Mouse (Mus musculus) midbrain, postnatal 0 days (tissue): ENCODE data around the gene Osbpl3. TPM values are rescaled to one million over a fixed set of nuclear protein-coding genes. Genes with fewer than 3 reads are reported as not detected.
A peak's percentile ranks its signal among the peaks of the same experiment; 100 is the strongest.

Source experiments
- ATAC-seq: fragments of 200-750 bp; cut with Nextera tagmentation; 2 replicates; pipeline ENCODE4 v1.8.0; 2017; ENCODE audit warnings: moderate number of reproducible peaks, mild to moderate bottlenecking, moderate TSS enrichment, moderate library complexity; ENCODE audit not compliant: low FRiP score
- DNase-seq: peaks from one replicate; pipeline ENCODE4 v3.0.0-alpha.2; 2015; ENCODE audit warnings: low spot score
- H3K27ac ChIP-seq: fragments of 300-500 bp; sonication (generic); 2 replicates; pipeline ENCODE4 v1.5.1; 2014; ENCODE audit warnings: low read depth, mild to moderate bottlenecking, low read length, mixed read lengths
- H3K27me3 ChIP-seq: fragments of 300-500 bp; sonication (generic); 2 replicates; pipeline ENCODE4 v1.6.1; 2014; ENCODE audit warnings: low read length, control low read depth, mixed read lengths; ENCODE audit not compliant: insufficient read depth
- H3K36me3 ChIP-seq: fragments of 300-500 bp; sonication (generic); 2 replicates; pipeline ENCODE4 v1.6.1; 2014; ENCODE audit warnings: low read length, control low read depth, mixed read lengths; ENCODE audit not compliant: insufficient read depth
- H3K4me1 ChIP-seq: fragments of 300-500 bp; sonication (generic); 2 replicates; pipeline ENCODE4 v1.6.1; 2014; ENCODE audit warnings: mild to moderate bottlenecking, control low read depth, antibody characterized with exemption, low read length, mixed read lengths; ENCODE audit not compliant: insufficient read depth
- H3K4me2 ChIP-seq: fragments of 300-500 bp; sonication (generic); 2 replicates; pipeline ENCODE4 v1.6.1; 2014; ENCODE audit warnings: low read depth, mild to moderate bottlenecking, low read length, mixed read lengths; ENCODE audit not compliant: poor library complexity, severe bottlenecking
- H3K4me3 ChIP-seq: fragments of 300-500 bp; sonication (generic); 2 replicates; pipeline ENCODE4 v1.5.1; 2014; ENCODE audit warnings: low read depth, mild to moderate bottlenecking, low read length, moderate library complexity
- H3K9ac ChIP-seq: fragments of 300-500 bp; sonication (generic); replicated peaks from 2 replicates; pipeline ENCODE4 v1.6.1; 2014; ENCODE audit warnings: mild to moderate bottlenecking, low read length, moderate library complexity, mixed read lengths; ENCODE audit not compliant: poor library complexity, severe bottlenecking
- H3K9me3 ChIP-seq: fragments of 300-500 bp; sonication (generic); 2 replicates; pipeline ENCODE4 v1.6.1; 2016; ENCODE audit warnings: low read length, control low read depth
- CTCF ChIP-seq: IDR thresholded peaks from 2 replicates; pipeline ENCODE4 v1.5.1; 2016; ENCODE audit warnings: antibody characterized with exemption, mild to moderate bottlenecking
- WGBS: fragments of 180-500 bp; shearing (Covaris S2); extraction: QIAGEN DNeasy Blood & Tissue Kit; methylation state at CpG from one replicate; pipeline ENCODE4 v1.1.7; 2014; 5-methylcytosine and 5-hydroxymethylcytosine counted together
- polyA plus RNA-seq: library from polyadenylated mRNA; unstranded; fragments of >200 nt; fragmentation: Nextera tagmentation; extraction: Ambion mirVana; gene quantifications from 2 replicates; pipeline ENCODE4 v1.2.1, GENCODE M21; 2015
- total RNA-seq: library from RNA; depleted of rRNA; stranded (reverse); fragments of >200 nt; gene quantifications from 2 replicates; pipeline ENCODE4 v1.2.3, GENCODE M21; 2014

The Osbpl3 gene
- total and polyA plus RNA-seq, 2 experiments from 2014 or later = 5.5 to 9.5 TPM

DNA sequence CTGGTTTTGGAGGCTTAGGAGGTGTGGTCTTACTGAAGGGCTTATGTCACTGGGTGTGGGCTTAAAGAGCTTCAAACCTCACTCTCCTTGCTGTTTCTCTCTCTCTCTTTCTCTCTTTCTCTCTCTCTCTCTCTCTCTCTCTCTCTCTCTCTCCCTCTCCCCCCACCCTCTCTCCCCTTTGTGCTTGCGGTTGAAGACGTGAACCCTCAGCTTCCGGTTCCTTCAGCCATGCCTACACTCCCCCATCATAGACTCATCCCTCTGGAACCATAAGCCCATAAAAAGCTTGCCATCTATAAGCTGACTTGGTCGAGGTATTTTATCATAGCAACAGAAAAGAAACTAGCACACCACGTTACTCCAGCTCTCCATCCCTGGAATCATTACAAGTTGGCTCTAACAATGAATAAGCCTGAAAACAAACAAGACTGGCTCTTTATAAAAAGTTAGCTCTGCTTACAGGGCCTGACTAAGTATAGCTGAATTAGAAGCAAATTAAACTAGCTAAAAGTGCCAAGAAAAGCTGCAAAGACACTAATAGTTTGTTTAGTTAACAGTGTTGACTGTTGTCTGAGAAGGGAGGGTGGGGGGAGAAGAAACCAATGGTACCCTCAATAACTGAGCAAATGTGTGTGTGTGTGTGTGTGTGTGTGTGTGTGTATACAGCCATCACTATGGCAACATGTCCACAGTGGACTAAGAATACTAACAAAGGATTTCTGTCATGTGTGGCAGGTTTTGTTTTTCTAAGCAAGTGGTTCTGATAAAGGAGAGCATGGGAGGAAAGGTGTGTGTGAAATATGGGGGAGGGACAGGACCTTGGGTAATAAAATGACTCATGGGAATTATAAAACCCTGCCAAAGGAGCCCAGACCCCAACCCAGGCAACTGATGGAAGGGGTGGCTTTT is 83.2 kb downstream of the Osbpl3 start:
- H3K4me1 ChIP-seq = no peaks in the 10 kb centered on the region
- no peak overlapping the region for H3K4me2 ChIP-seq
- H3K36me3 ChIP-seq = no peaks in the 10 kb centered on the region
- H3K4me3 ChIP-seq = no peak overlapping the region
- DNase-seq (peak; percentile 37), ATAC-seq (no peak)
- 64% methylated on average over 5 of the region's 5 CpGs for WGBS
- peak overlapping the region; percentile 43; the same call in 1 of the 2 replicates for H3K27ac ChIP-seq
- no peak for TF ChIP-seq CTCF
- H3K27me3 ChIP-seq = no peaks in the 10 kb centered on the region
- no peak overlapping the region for H3K9ac ChIP-seq
- H3K9me3 ChIP-seq = no peaks in the 10 kb centered on the region

- no peak for TF ChIP-seq CTCF
- Histone ChIP-seq H3K4me3 (no peak overlapping the region), H3K9ac (no peak overlapping the region), H3K4me2 (no peak overlapping the region), H3K27me3 (no peaks in the 10 kb centered on the region), H3K9me3 (no peaks in the 10 kb centered on the region), H3K36me3 (no peaks in the 10 kb centered on the region), H3K4me1 (no peaks in the 10 kb centered on the region), H3K27ac (no peak overlapping the region)
- ATAC-seq (no peak), DNase-seq (no peak)
- WGBS = 90% methylated on average over 8 of the region's 8 CpGs
These were observed 84.4 kb downstream of the Osbpl3 start for GRCm38 (mm10) chr6:50371501-50372086.

- Histone ChIP-seq H3K4me1 (no peaks in the 10 kb centered on the region), H3K36me3 (no peaks in the 10 kb centered on the region), H3K27me3 (no peaks in the 10 kb centered on the region), H3K9me3 (no peaks in the 10 kb centered on the region), H3K4me3 (no peak overlapping the region), H3K9ac (no peak overlapping the region), H3K4me2 (no peak overlapping the region), H3K27ac (no peak overlapping the region)
- TF ChIP-seq CTCF = no peak
- ATAC-seq (no peak), DNase-seq (no peak)
- 94% methylated on average over 8 of the region's 8 CpGs for WGBS
These were observed 87.3 kb downstream of the Osbpl3 start for GRCm38 (mm10) chr6:50368502-50369292.

DNA sequence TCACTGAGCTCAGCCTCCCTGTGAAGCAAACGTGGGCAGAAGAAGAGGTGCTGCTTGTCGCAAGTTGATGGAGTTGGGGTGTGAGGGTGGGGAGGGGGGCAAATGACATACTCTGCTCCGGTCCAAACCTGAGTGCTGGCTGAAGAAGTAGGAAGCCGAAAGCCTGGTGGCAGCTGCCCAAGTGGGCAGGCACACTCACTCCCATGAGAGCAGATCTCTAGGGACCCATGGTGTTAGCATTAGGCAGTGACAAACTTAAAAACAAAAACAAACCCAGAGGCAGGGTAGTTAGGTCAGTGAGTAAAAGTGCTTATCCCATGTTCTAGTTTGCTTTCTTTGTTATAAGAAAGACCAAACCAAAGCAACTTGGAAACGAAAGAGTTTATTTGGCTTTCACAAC is 88.2 kb downstream of the Osbpl3 start:
- Histone ChIP-seq H3K9me3 (no peaks in the 10 kb centered on the region), H3K9ac (no peak overlapping the region), H3K4me1 (no peaks in the 10 kb centered on the region), H3K27ac (no peak overlapping the region), H3K4me2 (no peak overlapping the region), H3K27me3 (no peaks in the 10 kb centered on the region), H3K36me3 (no peaks in the 10 kb centered on the region), H3K4me3 (no peak overlapping the region)
- DNase-seq = no peak
- ATAC-seq = no peak
- 87% methylated on average over 5 of the region's 5 CpGs for WGBS
- no peak for TF ChIP-seq CTCF

DNA sequence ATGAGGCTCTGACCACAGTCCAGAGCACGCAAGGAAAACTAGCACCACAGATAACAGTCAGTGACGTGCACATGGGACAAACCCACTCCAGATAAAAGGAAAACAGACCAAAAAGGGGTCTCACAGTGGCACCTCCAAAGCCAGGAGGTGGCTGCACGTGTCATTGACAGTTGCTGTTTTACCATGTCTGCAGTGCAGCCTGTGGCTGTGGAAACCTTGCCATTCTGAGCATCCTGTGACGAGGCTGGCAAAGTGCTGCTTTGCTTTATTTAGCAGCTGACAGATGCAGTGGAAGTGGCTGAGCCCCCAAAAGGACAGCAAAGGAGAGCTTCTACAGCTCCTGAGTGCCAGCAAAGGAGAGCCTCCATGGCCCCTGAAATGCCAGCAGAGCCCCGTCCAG is 89.3 kb downstream of the Osbpl3 start:
- Histone ChIP-seq H3K27ac (no peak overlapping the region), H3K9me3 (no peaks in the 10 kb centered on the region), H3K4me2 (no peak overlapping the region), H3K27me3 (no peaks in the 10 kb centered on the region), H3K36me3 (no peaks in the 10 kb centered on the region), H3K9ac (no peak overlapping the region), H3K4me3 (no peak overlapping the region), H3K4me1 (no peaks in the 10 kb centered on the region)
- WGBS = 91% methylated on average over 5 of the region's 5 CpGs
- DNase-seq = no peak
- TF ChIP-seq CTCF = no peak
- no peak for ATAC-seq

DNA sequence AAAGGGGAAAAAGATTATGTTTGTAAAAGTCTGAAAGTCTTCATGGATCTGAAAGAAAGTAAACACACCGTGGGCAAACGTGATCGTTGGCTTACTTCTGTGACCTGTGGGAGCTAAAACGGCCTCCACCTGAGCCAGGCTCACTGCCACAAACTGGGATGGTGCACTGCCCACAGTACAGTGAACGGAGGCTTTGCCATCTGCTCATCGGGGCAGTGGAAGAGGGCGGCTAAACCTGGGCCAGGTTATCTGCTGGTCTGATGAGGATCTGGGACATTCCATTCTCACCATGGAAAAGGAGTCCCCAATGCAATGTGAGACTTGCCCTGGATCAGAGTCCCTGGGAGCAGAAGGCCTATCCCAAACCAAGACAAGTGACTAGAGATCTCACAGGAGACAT is 89.7 kb downstream of the Osbpl3 start:
- 92% methylated on average over 7 of the region's 7 CpGs for WGBS
- Histone ChIP-seq H3K27ac (no peak overlapping the region), H3K4me3 (no peak overlapping the region), H3K27me3 (no peaks in the 10 kb centered on the region), H3K4me1 (no peaks in the 10 kb centered on the region), H3K9me3 (no peaks in the 10 kb centered on the region), H3K4me2 (no peak overlapping the region), H3K9ac (no peak overlapping the region), H3K36me3 (no peaks in the 10 kb centered on the region)
- no peak for DNase-seq
- no peak for ATAC-seq
- TF ChIP-seq CTCF = no peak
